Mouse (Mus musculus) kidney, embryonic 15.5 days (tissue): ENCODE data around the gene Lmod2. TPM values are rescaled to one million over a fixed set of nuclear protein-coding genes. Genes with fewer than 3 reads are reported as not detected.

ENCODE experiments used
- ATAC-seq: fragments of 200-750 bp; cut with Nextera tagmentation; replicated peaks from 2 replicates; pipeline ENCODE4 v1.8.0; 2017; ENCODE audit warnings: moderate TSS enrichment; ENCODE audit not compliant: low FRiP score
- H3K27ac ChIP-seq: fragments of 300-500 bp; sonication (generic); 2 replicates; pipeline ENCODE4 v1.5.1; 2015; ENCODE audit warnings: mild to moderate bottlenecking, inconsistent platforms
- H3K27me3 ChIP-seq: fragments of 300-500 bp; sonication (generic); 2 replicates; pipeline ENCODE4 v1.6.1; 2015; ENCODE audit warnings: inconsistent platforms
- H3K36me3 ChIP-seq: fragments of 300-500 bp; sonication (generic); 2 replicates; pipeline ENCODE4 v1.6.1; 2015; ENCODE audit warnings: inconsistent platforms
- H3K4me1 ChIP-seq: fragments of 300-500 bp; sonication (generic); 2 replicates; pipeline ENCODE4 v1.6.1; 2015; ENCODE audit warnings: inconsistent platforms
- H3K4me2 ChIP-seq: fragments of 300-500 bp; sonication (generic); 2 replicates; pipeline ENCODE4 v1.6.1; 2015; ENCODE audit warnings: moderate library complexity, mild to moderate bottlenecking, inconsistent platforms
- H3K4me3 ChIP-seq: fragments of 300-500 bp; sonication (generic); replicated peaks from 2 replicates; pipeline ENCODE4 v1.5.1; 2015; ENCODE audit warnings: mild to moderate bottlenecking, inconsistent platforms
- H3K9ac ChIP-seq: fragments of 300-500 bp; sonication (generic); 2 replicates; pipeline ENCODE4 v1.6.1; 2015; ENCODE audit warnings: mild to moderate bottlenecking, inconsistent platforms
- H3K9me3 ChIP-seq: fragments of 300-500 bp; sonication (generic); replicated peaks from 2 replicates; pipeline ENCODE4 v1.6.1; 2016; ENCODE audit warnings: inconsistent platforms
- WGBS: fragments of 180-500 bp; shearing (Covaris S2); methylation state at CpG from one replicate; pipeline ENCODE4 v1.1.7; 2015; ENCODE audit warnings: mixed read lengths; 5-methylcytosine and 5-hydroxymethylcytosine counted together
- polyA plus RNA-seq: library from polyadenylated mRNA; unstranded; fragments of >200 nt; fragmentation: Nextera tagmentation; extraction: Ambion mirVana; gene quantifications from 2 replicates; pipeline ENCODE4 v1.2.1, GENCODE M21; 2015

Gene Lmod2
- polyA plus RNA-seq, 1 experiment from 2014 or later: 0.17 TPM

DNA sequence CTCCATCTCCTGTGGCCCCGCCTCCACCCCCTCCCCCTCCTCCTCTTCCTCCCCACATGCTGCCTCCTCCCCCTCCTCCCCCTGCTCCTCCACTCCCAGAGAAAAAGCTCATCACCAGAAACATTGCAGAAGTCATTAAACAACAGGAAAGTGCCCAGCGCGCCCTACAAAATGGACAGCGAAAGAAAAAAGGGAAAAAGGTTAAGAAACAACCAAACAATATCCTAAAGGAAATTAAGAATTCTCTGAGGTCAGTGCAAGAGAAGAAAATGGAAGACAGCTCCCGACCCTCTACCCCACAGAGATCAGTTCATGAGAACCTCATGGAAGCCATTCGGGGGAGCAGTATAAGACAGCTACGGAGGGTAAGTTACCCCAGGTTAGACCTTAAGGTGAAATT is 6.7 kb downstream of the Lmod2 start:
- no peak overlapping the region for H3K27ac ChIP-seq
- no peak overlapping the region for H3K4me3 ChIP-seq
- no peak overlapping the region for H3K4me2 ChIP-seq
- WGBS: 94% methylated on average over 7 of the region's 7 CpGs
- no peak for ATAC-seq
- no peaks in the 10 kb centered on the region for H3K36me3 ChIP-seq
- H3K9me3 ChIP-seq: no peaks in the 10 kb centered on the region
- H3K4me1 ChIP-seq: no peaks in the 10 kb centered on the region
- no peaks in the 10 kb centered on the region for H3K27me3 ChIP-seq
- no peak overlapping the region for H3K9ac ChIP-seq

DNA sequence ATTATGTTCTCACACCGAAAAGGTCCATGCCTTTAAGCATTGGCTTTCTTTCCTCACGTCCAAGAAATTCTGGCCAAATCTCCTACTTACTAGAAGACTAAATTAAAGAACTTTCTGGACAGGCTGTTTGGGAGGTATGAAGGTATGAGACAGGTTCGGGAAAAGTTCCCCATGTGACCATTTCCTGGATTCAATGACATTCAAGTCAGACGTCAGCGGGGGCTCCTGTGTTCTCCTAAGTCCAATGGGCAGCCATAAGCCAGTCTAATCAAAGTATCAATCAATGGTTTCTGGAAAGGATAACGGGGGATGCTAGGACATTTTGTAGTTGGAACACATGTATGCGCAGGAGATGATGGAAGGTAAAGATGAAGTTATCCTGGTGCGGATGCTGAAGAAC is 8.1 kb downstream of the Lmod2 start:
- ATAC-seq: no peak
- Histone ChIP-seq H3K27ac (no peak overlapping the region), H3K4me3 (no peak overlapping the region), H3K4me1 (no peaks in the 10 kb centered on the region), H3K9ac (no peak overlapping the region), H3K4me2 (no peak overlapping the region), H3K36me3 (no peaks in the 10 kb centered on the region), H3K27me3 (no peaks in the 10 kb centered on the region), H3K9me3 (no peaks in the 10 kb centered on the region)
- 93% methylated on average over 8 of the region's 8 CpGs for WGBS

DNA sequence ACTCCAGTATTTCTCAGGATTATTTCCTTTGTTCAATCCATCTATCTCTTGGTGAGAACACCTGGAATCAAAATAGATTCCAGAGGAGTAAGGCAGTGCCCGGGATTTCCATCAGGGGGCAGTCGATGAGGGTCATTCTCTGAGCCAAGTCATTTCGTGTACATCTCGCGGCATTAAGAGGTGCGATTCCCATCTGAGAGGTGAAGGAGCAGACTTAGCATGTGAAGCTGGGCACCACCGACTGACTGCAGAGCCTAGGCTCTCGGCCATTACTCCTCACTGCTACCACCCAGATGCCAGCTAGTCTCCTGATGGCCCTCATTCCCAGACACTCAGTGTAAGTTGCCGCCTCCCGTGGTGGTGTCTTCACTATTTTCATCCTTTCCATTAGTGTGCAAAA is 8.9 kb downstream of the Lmod2 start:
- ATAC-seq: no peak
- Histone ChIP-seq H3K9ac (no peak overlapping the region), H3K9me3 (no peaks in the 10 kb centered on the region), H3K4me3 (no peak overlapping the region), H3K36me3 (no peaks in the 10 kb centered on the region), H3K27ac (no peak overlapping the region), H3K4me2 (no peak overlapping the region), H3K4me1 (no peaks in the 10 kb centered on the region), H3K27me3 (no peaks in the 10 kb centered on the region)
- 86% methylated on average over 10 of the region's 10 CpGs for WGBS

DNA sequence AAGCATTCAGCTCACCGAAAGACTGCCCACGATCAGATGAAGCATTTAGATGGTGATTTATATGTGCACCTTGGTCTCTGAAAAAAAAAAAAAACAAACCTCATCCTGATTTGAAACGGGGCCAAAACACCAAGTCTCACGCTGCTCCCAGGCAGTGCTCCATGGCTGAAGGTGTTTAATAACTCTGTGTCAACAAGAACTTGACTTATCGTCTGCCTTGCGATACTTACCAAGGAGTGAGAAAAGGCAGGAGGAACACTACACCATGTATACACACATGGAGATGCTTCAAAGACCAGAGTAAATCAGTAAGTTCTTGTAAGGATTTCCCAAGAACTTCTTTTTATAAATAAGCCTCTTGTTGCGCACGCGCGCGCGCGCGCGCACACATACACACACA is 10.0 kb downstream of the Lmod2 start:
- no peak overlapping the region for H3K27ac ChIP-seq
- no peak overlapping the region for H3K9ac ChIP-seq
- no peak overlapping the region for H3K4me2 ChIP-seq
- H3K4me1 ChIP-seq: no peaks in the 10 kb centered on the region
- H3K27me3 ChIP-seq: no peaks in the 10 kb centered on the region
- H3K9me3 ChIP-seq: no peaks in the 10 kb centered on the region
- no peak overlapping the region for H3K4me3 ChIP-seq
- 66% methylated on average over 15 of the region's 15 CpGs for WGBS
- peaks cover 2% of the 10 kb centered on the region; the same call in 1 of the 2 replicates for H3K36me3 ChIP-seq
- ATAC-seq: peak; percentile 65; the same call in 1 of the 2 replicates

DNA sequence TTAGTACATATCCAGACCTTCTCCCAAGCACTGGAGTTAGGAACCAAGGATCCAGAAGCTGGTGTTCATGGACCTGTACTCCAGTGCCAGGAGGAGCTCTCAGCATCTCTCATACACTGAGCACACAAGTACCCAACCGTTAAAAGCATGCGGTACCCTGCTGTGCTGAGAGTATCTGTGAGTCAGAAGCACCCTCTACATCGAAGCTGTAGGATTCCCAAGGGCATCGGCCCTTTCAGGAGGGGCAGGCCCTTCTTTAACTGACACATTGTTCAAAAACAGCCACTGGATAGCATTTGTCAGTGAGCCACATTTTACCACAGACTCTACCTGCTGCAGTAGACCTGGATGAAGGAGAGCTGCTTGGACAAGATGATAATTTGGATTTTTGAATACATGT is 10.6 kb downstream of the Lmod2 start:
- Histone ChIP-seq H3K27ac (no peak overlapping the region), H3K9me3 (no peaks in the 10 kb centered on the region), H3K36me3 (peaks cover 6% of the 10 kb centered on the region; the same call in 1 of the 2 replicates), H3K4me2 (no peak overlapping the region), H3K4me3 (no peak overlapping the region), H3K27me3 (no peaks in the 10 kb centered on the region), H3K9ac (no peak overlapping the region), H3K4me1 (no peaks in the 10 kb centered on the region)
- peak; percentile 19; the same call in 1 of the 2 replicates for ATAC-seq
- 79% methylated on average over 4 of the region's 4 CpGs for WGBS

DNA sequence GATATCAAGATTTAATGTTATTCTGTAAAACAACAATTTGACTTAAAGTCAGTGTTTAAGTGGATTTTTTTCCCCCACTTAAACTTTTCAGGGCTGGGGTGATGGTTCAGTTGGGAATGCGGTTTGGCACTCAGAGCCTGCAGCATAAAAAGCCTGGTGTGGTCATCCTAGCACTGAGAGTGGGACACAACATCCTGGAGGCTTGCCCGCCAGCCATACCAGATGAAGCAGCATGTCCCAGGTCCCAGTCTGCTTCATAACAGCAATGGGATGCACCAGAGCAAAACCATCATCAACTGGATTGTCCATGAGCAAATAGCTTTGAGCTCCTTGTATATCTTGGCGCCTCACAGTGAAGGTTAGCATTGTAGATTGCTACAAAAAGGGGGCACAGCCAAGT is 11.1 kb downstream of the Lmod2 start:
- Histone ChIP-seq H3K4me3 (no peak overlapping the region), H3K9ac (no peak overlapping the region), H3K4me2 (no peak overlapping the region), H3K36me3 (peaks cover 11% of the 10 kb centered on the region), H3K4me1 (no peaks in the 10 kb centered on the region), H3K27ac (no peak overlapping the region), H3K27me3 (no peaks in the 10 kb centered on the region), H3K9me3 (no peaks in the 10 kb centered on the region)
- no peak for ATAC-seq
- 94% methylated on average over 3 of the region's 3 CpGs for WGBS

DNA sequence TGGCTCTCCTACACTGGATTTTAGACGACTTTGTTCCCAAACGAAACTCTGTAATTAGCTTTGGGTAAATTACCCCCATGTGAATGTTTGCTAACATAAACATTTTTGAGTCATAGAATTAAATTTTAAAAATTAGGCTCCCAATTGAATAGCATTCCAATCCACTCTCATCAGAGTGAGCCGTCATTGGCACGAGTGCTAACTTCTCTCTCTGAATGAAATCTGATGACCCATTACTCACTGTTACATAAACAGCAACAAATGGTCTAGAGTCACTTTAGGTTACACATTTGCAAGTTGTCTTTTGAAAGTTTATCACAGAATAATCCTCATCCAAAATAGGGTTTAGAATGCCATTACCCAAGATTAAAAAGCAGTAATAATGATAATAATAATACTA is 12.0 kb downstream of the Lmod2 start:
- ATAC-seq: no peak
- Histone ChIP-seq H3K9ac (no peak overlapping the region), H3K27ac (no peak overlapping the region), H3K4me2 (no peak overlapping the region), H3K4me1 (no peaks in the 10 kb centered on the region), H3K9me3 (no peaks in the 10 kb centered on the region), H3K4me3 (no peak overlapping the region), H3K27me3 (no peaks in the 10 kb centered on the region), H3K36me3 (peaks cover 18% of the 10 kb centered on the region)
- 46% methylated on average over 4 of the region's 4 CpGs for WGBS

DNA sequence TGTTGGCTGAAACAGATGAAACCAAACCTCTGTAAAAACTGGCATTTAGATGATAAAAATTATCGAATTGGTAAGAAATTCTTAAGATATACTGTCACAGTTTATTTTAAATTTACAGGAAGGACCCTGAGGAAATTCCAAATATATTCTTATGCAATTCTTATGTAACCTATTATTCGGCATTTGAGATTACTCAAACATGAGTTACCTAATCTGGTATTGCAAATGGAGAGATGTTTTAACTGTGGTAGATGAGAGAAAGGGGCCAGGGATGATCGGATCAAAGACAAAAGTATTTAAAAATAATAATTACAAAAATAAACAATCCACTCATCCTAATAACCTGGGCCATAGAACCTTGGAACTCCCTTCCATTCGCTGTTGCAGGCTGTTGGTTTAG is 12.8 kb downstream of the Lmod2 start:
- Histone ChIP-seq H3K9ac (no peak overlapping the region), H3K4me3 (no peak overlapping the region), H3K9me3 (no peaks in the 10 kb centered on the region), H3K27me3 (no peaks in the 10 kb centered on the region), H3K27ac (no peak overlapping the region), H3K4me2 (no peak overlapping the region), H3K36me3 (peaks cover 27% of the 10 kb centered on the region), H3K4me1 (no peaks in the 10 kb centered on the region)
- WGBS: 88% methylated on average over 4 of the region's 4 CpGs
- ATAC-seq: no peak

DNA sequence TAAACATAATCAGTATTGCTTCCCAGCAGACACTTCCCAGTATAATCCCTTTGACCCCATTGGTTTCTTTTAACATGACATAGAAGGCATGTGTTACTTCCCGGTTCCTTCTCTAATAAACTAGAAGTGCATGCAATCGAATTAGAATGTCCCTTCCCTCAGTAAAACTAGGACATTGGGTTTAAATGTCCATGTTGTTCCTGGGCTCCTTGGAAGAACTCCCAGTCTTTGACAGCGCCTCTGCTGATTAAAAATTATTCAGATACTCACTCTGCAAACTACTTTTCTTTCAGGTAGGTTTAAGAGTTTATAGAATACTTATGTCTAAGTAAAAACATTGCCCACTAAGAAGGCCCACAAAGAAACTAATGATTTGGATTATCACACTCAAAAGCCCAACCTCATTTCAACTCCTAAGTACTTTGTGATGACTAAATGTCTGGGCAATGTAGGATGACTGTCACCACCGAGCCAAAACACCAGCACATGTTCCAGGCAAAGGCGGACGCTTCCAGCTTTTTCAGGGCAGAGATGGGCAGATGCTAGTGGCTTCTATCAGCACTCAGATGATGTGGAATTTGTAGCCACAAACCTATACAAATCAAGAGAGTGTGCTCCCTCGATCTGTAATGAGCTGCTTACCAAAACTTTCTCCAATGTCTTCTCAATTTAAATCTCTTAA is 14.7 kb downstream of the Lmod2 start:
- Histone ChIP-seq H3K4me1 (no peaks in the 10 kb centered on the region), H3K4me2 (no peak overlapping the region), H3K9ac (no peak overlapping the region), H3K4me3 (no peak overlapping the region), H3K36me3 (peaks cover 38% of the 10 kb centered on the region), H3K27me3 (no peaks in the 10 kb centered on the region), H3K27ac (no peak overlapping the region), H3K9me3 (no peaks in the 10 kb centered on the region)
- ATAC-seq: no peak
- WGBS: 91% methylated on average over 7 of the region's 7 CpGs

DNA sequence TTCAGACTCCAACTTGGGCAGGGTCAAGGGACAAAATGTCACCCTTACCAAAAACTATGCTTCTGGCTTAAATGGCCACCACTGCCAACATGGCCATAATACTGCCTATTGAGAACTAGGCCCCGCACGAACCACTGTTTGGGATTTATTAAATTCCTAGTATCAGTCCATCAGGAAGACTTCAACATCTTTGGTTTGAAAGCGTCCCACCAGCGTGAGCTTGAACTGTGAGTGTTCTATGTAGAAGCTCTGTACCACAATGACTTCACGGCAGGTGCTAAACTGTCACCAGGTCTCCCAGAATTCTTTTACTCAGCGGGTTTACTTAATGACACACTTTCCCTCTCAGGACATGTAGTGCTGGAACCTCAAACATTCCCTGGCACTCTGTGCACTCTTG is 15.8 kb downstream of the Lmod2 start:
- peaks cover 49% of the 10 kb centered on the region for H3K36me3 ChIP-seq
- H3K4me2 ChIP-seq: no peak overlapping the region
- H3K4me3 ChIP-seq: no peak overlapping the region
- H3K4me1 ChIP-seq: no peaks in the 10 kb centered on the region
- no peak for ATAC-seq
- 96% methylated on average over 6 of the region's 6 CpGs for WGBS
- H3K9ac ChIP-seq: no peak overlapping the region
- H3K27ac ChIP-seq: no peak overlapping the region
- H3K27me3 ChIP-seq: no peaks in the 10 kb centered on the region
- H3K9me3 ChIP-seq: no peaks in the 10 kb centered on the region

DNA sequence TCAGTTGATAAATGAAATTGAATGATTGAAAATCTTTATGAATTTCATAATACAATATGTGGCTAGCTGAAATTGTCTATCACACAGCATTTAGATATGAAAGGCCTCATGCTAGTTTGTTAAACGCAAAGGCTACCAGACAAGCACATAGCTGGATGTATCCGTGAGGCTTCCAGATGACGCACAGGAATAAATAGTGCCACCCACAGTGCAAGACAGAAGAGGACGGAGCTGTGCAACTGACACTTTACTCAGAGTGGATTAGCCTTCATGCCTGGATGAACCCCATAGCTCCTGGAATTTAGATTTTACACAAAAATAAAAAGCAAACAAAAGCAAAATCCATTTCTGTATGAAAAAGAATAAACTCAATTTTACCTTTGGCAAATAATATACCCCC is 16.4 kb downstream of the Lmod2 start:
- no peaks in the 10 kb centered on the region for H3K27me3 ChIP-seq
- no peak overlapping the region for H3K27ac ChIP-seq
- no peaks in the 10 kb centered on the region for H3K9me3 ChIP-seq
- no peak overlapping the region for H3K4me3 ChIP-seq
- H3K36me3 ChIP-seq: peaks cover 50% of the 10 kb centered on the region
- 87% methylated on average over 4 of the region's 4 CpGs for WGBS
- no peak for ATAC-seq
- no peak overlapping the region for H3K9ac ChIP-seq
- no peaks in the 10 kb centered on the region for H3K4me1 ChIP-seq
- H3K4me2 ChIP-seq: no peak overlapping the region

DNA sequence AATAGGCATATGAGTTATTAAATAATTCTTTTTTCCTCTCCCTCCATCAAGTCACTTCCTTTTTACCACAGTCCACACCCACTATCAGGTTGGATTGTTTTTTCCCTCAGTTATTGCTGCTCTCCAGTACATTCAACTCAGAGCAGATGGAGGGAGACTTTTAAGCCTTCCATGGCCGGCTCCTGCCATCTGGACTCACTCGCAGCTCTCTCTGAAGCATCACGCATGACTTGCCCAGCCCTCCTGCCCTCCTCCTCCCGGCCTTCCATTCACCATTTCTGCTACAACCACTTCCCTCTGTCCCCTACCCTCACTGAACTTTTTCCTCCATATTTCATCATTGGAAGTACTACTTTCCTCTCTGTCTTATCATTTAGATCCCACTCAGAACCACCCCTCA is 19.2 kb downstream of the Lmod2 start:
- 66% methylated on average over 4 of the region's 4 CpGs for WGBS
- Histone ChIP-seq H3K4me1 (no peaks in the 10 kb centered on the region), H3K27ac (no peak overlapping the region), H3K27me3 (no peaks in the 10 kb centered on the region), H3K9me3 (no peaks in the 10 kb centered on the region), H3K36me3 (peaks cover 64% of the 10 kb centered on the region), H3K9ac (no peak overlapping the region), H3K4me2 (no peak overlapping the region), H3K4me3 (no peak overlapping the region)
- no peak for ATAC-seq
